Mouse (Mus musculus) B cell, adult 62 days (primary cell): ENCODE measurements around the gene Cenpc1. TPM values are rescaled to one million over a fixed set of nuclear protein-coding genes. Genes with fewer than 3 reads are reported as not detected.

Source experiments
- total RNA-seq: library from RNA; stranded (reverse); gene quantifications from 4 replicates; pipeline ENCODE4 v1.2.4, GENCODE M21; 2023

The Cenpc1 gene
- total RNA-seq, result 27.5 to 32.2 TPM (median 30.1 TPM) in 4 replicates

GRCm38 (mm10) chr5:86065101-86065875, at the start of gene Cenpc1:
Gene Cenpc1 (minus strand): TSS chr5:86065583.

GRCm38 (mm10) chr5:86071538-86071937, 6.2 kb upstream of the Cenpc1 start, which contains the start of gene Stap1:
Gene Stap1 (plus strand): TSS chr5:86071746.

Other genes with a start within 250 kb of the Cenpc1 start
- 275 to 312 TPM (median 293 TPM) in 4 replicates for gene Stap1, start 6.2 kb upstream of the Cenpc1 start, total RNA-seq
- gene Uba6, start 107.2 kb upstream of the Cenpc1 start, total RNA-seq, result 22.4 to 25.4 TPM (median 22.8 TPM) in 4 replicates
- gene Gnrhr, start 132.3 kb upstream of the Cenpc1 start, total RNA-seq, result not detected in 4 replicates
- gene Tmprss11c, start 223.7 kb upstream of the Cenpc1 start, total RNA-seq, result not detected in 4 replicates